Mouse (Mus musculus) fibroblast of lung, adult 2 months (primary cell): ENCODE results near the gene Zfp580.
A peak's percentile ranks its signal among the peaks of the same experiment; 100 is the strongest.

Source experiments
- DNase-seq: peaks from one replicate; pipeline ENCODE4 v3.0.0-alpha.2; 2011; ENCODE audit warnings: low read depth

The Zfp580 gene

DNA sequence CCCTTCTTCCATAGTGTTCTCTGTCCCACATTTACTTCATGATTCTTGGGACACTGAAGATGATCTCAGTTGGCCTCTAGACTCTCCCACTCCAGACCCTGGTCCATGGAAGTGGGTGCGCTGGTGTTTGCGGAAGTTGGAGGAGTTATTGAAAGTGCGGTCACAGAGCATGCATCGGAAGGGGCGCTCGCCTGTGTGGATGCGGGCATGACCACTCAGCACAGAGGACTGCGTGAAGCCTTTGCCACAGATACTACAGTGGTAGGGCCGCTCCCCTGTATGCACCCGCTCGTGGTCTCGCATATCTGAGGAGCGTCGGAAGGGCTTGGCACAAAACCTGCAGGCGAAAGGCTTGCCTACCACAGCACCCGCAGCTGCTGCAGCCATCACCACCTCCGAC is 15.7 kb upstream of the Zfp580 start:
- no peak for DNase-seq

DNA sequence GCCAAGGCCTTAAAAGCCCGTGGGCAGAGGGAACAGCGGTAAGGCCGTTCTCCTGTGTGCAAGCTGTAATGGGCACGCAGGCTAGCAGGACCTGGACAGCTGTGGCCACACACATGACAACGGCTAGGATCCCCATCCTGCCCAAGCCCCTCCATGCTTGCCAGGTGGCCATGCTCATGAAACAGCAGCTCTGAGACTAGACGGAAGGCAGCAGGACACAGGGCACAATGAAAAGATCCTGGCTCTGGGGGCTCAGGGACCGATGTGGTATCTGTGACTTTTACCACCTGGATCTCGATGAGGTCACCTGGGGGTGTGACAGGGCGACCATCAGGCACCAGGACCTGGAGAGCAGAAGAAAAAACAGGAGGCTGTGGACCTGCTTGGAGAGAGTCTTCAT is 15.2 kb upstream of the Zfp580 start:
- no peak for DNase-seq

DNA sequence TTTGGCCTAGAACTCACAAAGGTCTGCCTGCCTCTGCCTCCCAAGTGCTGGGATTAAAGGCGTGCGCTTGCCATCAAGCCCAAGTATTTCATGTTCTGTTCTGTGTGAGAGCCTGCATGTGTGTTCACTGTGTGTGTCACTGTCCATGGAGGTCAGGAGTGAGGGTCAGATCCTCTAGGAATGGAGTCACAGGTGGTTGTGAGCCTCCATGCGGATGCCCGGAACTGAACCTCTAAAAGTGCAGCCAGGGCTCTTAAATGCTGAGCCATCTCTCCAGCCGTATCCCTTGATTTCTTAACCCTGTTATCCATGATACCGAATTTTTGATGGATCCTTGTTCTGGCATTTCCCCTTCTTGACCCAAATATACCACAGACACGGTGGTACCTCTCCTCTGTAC is 14.3 kb upstream of the Zfp580 start:
- DNase-seq: no peak

DNA sequence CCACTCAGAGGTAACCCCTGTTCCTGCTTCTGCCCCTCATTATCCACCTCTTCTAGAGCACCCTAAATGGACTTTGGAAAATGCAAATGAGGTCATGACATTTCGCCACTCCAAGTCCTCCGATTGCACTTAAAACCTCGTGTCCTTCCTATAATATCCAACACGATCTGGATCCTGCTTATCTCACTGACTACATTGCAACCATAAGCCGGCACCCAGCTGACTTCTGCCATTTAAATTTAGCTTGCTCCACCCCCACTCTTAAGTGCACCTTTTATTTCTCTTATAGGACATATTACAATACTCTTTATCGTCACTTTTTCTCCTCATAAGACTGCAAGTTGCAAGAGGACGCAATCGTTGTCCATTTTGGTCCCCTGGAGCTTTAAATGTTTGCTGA is 13.9 kb upstream of the Zfp580 start:
- DNase-seq: no peak

DNA sequence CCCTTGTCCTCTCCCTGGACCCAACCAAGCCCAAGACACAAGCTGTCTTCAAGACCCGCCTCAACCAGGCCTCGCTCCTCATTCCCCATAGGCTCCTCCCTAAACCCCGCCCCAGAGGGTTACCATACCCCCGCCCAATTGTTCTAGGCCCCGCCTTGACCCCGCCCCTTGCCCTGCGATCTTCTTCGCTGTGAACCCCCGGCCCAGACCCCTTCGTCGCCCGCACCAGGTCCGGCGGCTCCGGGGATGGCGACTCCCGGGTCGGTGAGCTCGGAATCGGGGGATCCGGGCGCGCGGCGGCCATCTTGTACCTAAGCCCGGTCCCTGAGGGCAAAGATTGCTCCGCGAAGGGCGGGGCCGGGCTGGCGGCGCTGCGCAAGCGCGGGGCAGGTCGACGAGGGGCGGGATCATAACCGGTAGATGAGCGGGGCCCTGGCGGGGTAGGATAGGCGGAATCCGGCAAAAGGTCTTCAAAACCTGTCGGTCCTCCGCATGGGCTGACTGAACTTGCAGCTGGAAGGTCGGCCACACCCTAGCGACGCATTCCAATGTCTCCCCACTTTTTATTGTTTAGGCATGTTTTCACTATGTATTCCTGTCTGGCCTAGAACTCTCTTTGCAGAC is 13.1 kb upstream of the Zfp580 start, which contains the start of gene Zfp784:
Gene Zfp784, minus strand, starts transcription at position 338 of the 624 bp plus-strand sequence.
- DNase-seq: peak; percentile 77

DNA sequence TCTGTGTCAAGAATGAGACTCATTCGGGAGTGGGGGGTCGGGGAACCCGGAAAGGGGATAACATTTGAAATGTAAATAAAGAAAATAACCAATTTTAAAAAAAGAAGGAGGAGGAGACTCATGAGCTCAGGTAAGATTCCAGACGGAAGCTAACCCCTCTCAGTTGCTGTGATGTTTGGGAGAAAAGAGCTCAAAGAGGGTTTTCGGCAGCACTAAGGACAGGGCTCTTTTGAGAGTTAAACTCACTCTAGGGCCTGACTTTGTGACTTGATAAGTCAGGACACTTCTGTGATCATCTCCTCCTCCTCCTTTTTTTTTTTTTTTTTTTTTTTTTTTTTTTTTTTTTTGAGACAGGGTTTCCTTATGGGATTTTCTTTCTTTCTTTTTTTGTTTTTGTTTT is 12.4 kb upstream of the Zfp580 start:
- no peak for DNase-seq

DNA sequence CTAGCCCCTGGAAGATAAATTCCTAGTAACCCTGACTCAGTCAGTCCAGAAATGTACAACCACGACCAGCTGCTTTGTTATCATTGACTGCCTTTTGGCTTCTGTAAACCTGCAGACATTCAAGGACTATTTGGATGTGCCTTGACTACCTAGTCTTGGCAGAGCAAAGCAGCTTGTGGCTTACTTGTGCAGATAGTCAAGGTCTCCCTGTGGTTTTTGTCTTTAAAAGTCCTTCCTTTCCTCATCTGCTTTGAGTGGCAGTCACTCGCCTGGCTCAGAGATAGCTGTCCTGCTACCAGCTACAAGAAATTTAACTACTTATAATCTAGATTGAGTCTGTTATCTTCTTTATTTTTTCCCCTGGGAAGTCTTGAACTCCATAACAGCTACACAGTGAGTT is 6.4 kb upstream of the Zfp580 start:
- DNase-seq: no peak

DNA sequence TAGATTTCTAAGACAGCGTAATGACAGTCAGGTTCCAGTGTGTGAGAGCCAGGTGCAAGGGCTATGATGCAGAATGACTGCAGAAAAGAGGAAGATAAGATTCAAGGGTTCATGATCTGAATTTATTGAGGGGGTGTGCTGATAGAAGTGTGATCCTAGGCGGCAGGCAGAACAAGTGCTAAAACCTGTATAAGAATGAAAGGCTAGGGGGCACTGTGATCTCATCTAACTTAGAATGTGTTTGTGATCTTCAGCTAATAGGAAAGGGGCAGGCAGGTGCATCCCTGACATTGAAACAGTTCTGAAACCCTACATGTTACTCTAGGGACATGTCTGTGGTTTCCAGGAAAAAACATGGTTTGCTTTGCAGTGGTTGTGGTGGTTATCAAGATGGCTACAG is 5.2 kb upstream of the Zfp580 start:
- DNase-seq: no peak

DNA sequence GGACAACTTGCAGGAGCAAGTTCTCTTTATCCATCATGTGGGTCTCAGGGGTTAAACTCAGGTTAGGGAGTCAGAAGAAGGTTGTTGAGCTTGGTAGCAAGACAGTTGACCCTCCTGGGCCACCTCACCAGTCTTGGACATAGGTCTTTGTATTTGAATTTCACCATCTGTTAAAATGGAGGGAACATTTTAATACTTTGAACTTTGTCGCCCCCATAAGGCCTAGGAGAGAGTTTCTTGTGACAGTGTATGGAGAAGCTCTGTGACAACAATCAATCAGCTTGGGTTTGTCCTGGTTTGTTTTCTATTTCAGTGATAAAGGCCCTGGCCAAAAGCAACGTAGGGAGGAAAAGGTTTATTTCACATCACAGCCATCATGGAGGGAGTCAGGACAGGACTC is 4.0 kb upstream of the Zfp580 start:
- DNase-seq: no peak

DNA sequence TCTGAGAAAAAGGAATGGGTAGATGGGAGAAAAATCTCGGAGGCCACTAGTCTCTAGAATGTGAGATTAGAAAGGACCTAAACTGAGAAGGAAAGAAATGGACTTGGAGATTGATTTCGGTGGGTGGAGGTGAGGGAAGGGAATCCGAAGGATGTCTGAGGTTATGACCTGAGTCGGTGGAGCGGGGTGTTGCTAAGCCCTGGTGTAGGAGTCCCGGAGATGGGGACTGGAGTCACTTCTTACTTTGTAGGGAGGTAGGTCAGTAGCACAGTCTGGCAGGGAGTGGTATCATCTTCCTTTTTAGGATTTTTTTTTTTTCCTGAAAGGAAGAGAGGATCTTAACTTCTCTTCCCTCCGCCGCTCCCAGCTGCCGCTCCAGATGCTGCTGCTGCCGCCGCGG is 1.1 kb downstream of the Zfp580 start:
- DNase-seq: no peak

DNA sequence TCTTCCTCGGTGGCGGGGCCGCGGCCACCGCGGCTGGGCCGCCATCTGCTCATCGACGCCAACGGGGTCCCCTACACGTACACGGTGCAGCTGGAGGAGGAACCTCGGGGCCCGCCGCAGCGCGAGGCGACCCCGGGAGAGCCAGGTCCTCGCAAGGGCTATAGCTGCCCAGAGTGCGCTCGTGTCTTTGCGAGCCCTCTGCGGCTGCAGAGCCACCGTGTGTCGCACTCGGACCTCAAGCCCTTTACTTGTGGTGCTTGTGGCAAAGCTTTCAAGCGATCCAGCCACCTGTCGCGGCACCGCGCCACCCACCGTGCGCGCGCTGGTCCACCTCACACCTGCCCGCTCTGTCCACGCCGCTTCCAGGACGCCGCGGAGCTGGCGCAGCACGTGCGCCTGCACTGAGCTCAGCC is 1.6 kb downstream of the Zfp580 start:
- DNase-seq: no peak

DNA sequence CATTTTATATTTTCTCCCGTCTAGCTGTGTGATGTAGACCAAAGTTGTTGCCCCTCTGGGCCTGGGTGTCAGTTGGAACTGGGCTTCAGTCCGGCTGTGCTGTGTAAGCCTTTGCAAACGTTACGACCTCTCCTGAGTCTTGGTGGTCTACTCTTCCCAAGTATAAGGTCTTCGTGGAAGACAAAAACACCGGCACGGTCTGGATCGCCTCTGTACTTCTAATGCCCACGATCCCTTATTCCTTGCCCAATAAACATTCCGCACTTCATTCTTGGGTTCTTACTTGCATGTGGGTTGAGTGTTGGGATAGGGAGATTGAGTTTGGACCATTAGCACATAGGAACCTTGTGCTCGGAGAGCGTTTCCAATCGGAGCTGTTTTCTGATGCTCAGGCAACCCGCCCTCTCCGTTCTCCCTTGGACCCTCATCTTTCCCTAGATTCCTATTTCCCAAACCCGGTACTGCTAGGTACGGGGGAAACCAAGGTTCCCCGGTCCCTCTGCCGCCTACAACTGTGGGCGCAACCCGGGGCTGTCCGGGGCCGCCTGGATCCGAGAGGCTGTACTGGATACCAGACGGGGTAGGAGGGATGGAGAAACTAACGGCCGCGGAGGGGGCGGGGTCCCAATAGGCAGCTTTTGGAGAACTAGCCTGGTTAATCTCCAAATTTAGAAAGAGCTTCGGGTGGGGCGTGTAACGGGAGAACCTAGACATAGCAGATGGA is 2.3 kb downstream of the Zfp580 start:
- DNase-seq: no peak

DNA sequence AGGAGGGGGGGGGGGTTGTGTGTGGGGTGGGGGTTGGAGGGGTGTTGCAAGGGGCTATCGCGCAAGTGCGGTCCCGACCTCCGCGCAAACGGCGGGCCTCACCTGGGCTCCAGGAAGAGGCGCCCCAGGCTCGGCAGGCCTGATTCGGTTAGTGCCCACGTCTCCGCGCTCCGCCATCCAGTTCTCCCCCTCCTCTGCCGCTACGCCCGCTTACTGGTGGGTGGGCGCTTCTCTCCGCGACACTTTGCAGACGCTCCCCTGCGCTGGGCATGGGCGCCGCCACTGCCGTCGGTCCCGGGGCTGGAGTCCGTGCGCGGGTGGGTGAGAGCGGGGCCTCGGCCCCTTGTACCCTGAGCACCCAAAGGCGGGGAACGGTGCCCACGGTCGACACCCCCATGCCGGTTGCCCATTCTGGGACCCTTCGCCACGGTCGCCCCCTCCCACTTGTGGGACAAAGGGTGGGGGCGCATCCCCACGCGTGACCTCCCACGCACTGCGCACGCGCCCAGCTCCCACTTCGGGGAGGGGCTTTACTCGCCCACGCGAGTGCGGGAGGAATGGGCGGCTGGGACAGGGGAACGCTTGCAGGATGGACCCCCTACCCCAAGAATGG is 5.4 kb downstream of the Zfp580 start:
- DNase-seq: no peak

DNA sequence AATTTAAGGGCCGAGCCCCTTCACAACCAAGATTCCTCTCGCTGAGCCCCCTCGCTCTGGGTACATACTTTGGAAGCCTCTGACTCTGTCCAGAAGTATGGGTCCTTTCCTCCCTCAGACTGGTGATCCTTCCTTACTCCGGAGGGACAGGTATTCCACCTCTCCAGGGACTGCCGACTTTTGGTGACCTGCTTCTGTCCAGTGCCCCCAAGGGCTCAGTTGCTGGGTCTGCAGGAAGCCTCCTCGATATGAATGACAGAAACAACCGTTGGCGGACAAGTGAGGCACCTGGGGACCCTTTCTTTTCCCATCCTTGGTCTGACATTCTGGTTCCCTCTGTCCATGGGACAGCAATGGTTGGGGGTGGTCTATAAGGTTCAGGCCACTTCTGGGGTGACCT is 6.0 kb downstream of the Zfp580 start:
- no peak for DNase-seq

DNA sequence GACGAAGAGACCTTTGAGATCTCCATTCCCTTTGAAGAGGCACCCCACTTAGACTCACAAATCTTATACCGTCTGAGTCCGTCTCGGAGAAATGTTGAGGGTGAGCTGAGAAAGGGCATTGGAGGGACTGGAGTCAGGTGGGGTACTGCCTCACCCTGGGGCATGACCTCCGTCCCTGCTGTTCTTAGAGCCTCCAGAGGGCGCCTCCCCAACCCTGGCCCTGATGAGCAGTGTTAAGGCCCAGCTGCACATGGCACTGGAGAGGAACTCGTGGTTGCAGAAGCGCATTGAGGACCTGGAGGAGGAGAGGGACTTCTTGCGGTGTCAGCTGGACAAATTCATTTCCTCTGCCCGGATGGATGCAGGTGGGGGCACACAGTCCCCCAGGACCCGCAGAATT is 6.5 kb downstream of the Zfp580 start:
- DNase-seq: no peak

DNA sequence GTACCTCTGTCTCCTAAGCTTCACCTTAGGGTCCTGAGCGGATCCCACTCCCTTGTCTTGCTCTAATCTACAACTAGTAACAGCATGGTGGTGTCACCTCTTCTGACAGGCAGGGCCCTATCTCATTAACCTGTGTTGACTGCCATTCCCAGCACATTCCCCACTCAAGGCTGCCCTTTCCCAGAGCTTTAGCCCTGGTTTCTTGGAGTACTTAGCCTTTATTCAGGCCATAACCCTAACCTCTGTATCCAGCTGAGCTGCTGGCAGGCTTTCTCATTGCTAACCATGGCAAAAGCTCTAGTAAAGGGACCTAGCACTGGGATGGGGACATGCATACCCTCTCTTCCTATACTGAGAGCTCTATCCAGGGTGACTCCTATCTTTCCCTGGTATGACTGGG is 7.3 kb downstream of the Zfp580 start:
- DNase-seq: no peak

DNA sequence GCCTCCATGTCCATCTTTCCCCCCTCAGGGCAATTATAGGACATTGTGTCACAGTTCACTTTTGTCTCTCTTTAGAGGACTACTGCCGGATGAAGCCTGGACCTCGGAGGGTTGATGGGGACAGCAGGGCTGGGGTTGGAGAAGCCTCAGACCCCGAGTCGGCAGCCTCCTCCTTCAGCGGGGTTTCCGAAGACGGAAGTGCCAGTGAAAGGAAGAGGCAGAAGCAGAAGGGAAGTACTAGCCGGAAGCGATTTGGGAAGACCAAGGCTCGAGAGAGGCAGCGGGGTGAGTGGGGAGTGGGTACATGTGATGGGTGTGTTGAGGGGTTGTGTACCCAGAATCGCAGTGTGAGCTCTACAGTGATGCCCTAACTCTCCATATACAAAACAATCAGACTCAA is 8.1 kb downstream of the Zfp580 start:
- DNase-seq: no peak

DNA sequence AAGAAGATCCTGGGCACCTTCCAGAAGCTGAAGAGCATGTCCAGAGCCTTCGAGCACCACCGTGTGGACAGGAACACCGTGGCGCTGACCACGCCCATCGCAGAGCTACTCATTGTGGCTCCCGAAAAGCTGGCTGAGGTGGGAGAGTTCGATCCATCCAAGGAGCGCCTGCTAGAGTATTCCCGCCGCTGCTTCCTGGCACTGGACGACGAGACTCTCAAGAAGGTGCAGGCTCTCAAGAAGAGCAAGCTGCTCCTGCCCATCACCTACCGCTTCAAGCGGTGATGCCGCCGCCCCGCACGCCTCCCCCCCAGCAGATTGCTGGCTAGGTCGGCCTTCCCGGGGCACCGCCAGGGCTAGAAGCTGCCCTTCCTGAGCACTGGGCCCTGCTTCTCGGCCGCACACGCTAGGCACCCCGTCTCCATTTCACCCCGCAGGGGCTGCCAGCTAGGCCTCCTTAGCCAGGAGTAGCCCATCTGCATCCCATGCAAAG is 8.9 kb downstream of the Zfp580 start:
- DNase-seq: peak; percentile 62

DNA sequence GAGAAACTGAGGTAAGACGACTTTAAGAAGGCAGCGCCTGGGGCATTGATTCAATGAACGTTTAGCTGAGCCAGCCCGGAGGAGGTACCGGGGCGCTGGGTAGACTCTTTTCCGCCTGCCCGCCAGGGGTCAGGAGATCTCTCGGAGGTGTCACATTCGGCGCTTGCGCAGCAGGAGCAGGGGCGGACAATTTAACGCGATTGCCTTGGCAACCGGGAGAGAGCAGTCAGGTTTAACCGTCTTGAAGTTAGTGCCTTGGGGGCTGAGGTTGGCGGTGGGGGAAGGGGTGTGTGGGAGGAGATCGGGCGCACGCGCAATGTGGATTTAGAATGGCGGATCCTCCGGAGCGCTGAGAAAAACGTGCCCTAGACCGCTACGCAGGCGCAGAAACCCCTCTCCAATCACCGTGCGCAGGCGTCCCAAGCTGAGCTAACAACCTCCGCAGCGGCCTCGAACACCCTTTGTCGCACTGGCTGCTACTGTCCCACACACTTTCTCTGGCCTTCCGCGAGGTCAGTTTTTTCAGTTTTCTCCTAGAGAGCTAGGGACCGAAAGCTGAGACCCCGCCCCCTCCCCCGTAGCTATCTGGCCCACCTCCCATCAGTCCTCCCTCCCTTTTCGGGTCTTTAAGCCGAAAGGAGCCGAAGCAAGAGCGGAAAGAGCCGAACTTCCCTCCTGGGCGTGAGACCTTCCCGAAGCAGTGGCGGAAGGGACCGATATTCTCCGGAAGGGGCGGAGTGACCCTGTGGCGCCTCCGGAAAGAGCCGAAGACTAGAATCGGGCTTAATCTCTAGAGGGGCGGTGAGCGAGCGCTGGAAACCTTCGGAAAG is 9.8 kb downstream of the Zfp580 start:
- peak; percentile 94 for DNase-seq

DNA sequence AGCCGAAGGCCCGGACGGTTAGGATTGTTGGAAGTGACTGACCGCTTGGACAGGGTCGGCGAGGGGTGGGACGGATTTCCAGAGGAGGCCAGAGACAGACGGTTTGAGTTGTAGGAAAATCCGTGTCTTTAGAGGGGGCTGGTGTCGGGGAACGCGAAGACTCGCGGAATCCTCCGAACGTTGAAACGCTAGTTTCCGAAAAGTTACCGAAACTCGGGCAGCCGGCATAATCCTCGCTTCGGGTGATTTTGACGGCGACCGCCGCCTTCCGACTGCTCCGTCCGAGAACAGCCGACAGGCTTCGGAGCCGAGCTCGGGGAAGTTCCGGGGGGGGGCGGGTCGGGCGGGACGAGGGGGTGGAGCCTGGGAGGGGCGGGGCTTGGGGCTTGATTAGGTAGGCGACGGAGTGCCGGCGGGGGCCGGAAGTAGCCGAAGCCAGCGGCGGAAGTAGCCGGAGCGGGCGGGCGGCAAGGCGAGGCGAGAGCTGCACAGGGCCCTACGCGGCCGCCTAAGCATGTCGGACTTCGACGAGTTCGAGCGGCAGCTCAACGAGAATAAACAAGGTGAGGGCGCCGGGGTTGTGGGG is 10.5 kb downstream of the Zfp580 start, which contains the start of gene U2af2:
Gene U2af2, plus strand, starts transcription at position 370 of the 586 bp plus-strand sequence.
- DNase-seq: peak; percentile 44

DNA sequence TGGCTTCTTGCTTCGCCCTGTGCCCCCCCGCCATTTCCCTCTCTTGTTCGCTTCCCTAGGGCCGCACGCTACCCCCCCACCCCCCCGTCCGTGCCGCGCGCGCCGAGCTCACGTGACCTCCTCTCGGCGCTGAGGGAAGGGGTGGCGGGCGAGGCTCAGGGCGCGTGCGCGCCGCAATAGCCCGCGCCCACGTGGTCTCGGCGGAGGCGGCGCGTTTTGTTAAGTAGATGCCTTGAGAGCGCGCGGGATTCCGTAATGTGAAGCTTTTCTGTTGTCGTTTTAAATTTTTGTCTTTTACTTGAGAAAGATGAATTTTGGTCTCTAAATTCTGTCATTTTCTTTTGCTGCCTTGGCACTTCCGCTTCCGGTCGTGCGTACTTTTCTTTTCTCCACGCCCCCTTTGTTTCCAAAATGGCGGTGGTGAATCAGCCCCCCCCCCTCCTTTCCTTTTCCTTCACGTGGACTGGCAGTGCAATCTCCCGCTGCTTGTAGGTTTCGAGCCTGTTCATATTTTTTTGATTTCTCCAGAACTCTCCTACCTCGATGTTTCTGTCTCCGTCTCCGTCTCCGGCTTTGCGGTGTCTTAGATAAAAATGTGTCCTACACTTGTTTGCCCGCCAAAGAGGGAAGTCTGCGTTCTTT is 11.1 kb downstream of the Zfp580 start:
- peak; percentile 54 for DNase-seq
